Comparison of ENCODE assay signal across 9 mouse cellular contexts in genomic region chr7:44398570-44398969, GRCm38 (mm10). TPM values are rescaled to one million over a fixed set of nuclear protein-coding genes. Genes with fewer than 3 reads are reported as not detected.
DNase-seq lines count a peak whose midpoint lies in the region; ATAC-seq and TF ChIP-seq lines count a peak whose summit lies in the region.
"Had no signal": no experiment of that assay in that cellular context is flagged by ENCODE, and none has a peak within 500 bp of the region (broad histone marks: within the 10 kb centered on the region; RNA-seq: fewer than 3 reads in every experiment).

No protein-coding gene starts in this region.

- H3K4me2 ChIP-seq in hindbrain, embryonic 14.5 days (replicated peaks), result no peak overlapping the region
- H3K4me2 ChIP-seq in midbrain, postnatal 0 days (ENCODE audit: low read depth, low read length, poor library complexity, severe bottlenecking), result no peak overlapping the region

- 0 out of 2 replicates have a peak overlapping the region, but pooled peaks have one; percentile 4 for H3K9ac ChIP-seq in hindbrain, embryonic 14.5 days
- H3K9ac ChIP-seq in midbrain, postnatal 0 days (replicated peaks; ENCODE audit: low read length, poor library complexity, severe bottlenecking), result no peak overlapping the region

- H3K4me3 ChIP-seq in bone marrow macrophage, adult 2 months (ENCODE audit: insufficient read depth, low read length), result no peak overlapping the region
- H3K4me3 ChIP-seq in embryonic fibroblast, embryonic 13.5 days (ENCODE audit: insufficient read depth, low read length), result no peak overlapping the region
- H3K4me3 ChIP-seq in hindbrain, embryonic 14.5 days (replicated peaks; ENCODE audit: low read length), result no peak overlapping the region
- H3K4me3 ChIP-seq in midbrain, postnatal 0 days (ENCODE audit: low read depth, low read length), result no peak overlapping the region
- H3K4me3 ChIP-seq in thymus, adult 2 months (ENCODE audit: control insufficient read depth, insufficient read depth, low read length), result no peak overlapping the region
- H3K4me3 ChIP-seq: myocyte had no signal

- WGBS in hindbrain, embryonic 14.5 days, result 21% methylated on average over 3 of the region's 3 CpGs
- WGBS in midbrain, postnatal 0 days, result 14% methylated on average over 3 of the region's 3 CpGs
- 14% methylated on average over 3 of the region's 3 CpGs for WGBS in thymus, adult 2 months

- H3K4me1 ChIP-seq in bone marrow macrophage, adult 2 months (ENCODE audit: control insufficient read depth, insufficient read depth, low read length), result peaks cover 9% of the 10 kb centered on the region
- H3K4me1 ChIP-seq in embryonic fibroblast, embryonic 13.5 days (ENCODE audit: control insufficient read depth, insufficient read depth, low read length), result no peaks in the 10 kb centered on the region
- no peaks in the 10 kb centered on the region for H3K4me1 ChIP-seq in hindbrain, embryonic 14.5 days (replicated peaks; ENCODE audit: control insufficient read depth, insufficient read depth, low read length)
- H3K4me1 ChIP-seq in midbrain, postnatal 0 days (ENCODE audit: insufficient read depth, low read length), result no peaks in the 10 kb centered on the region
- no peaks in the 10 kb centered on the region for H3K4me1 ChIP-seq in thymus, adult 2 months (replicated peaks; ENCODE audit: control insufficient read depth, insufficient read depth, low read length)

- DNase-seq in ovary, postnatal 36 days (ENCODE audit: low spot score), result peak; percentile 24
- no peak for DNase-seq in ovary, adult 18-20 months (ENCODE audit: low spot score)
- peak; percentile 68 for DNase-seq in hindbrain, embryonic 14.5 days (ENCODE audit: low spot score)
- DNase-seq in liver, result peak; percentile 73
- DNase-seq in midbrain, postnatal 0 days (ENCODE audit: low spot score), result peak; percentile 61
- peak; percentile 70 for DNase-seq in thymus, adult 2 months

- H3K27ac ChIP-seq in bone marrow macrophage, adult 2 months (ENCODE audit: insufficient read depth, low read depth, low read length), result no peak overlapping the region
- H3K27ac ChIP-seq in embryonic fibroblast, embryonic 13.5 days (ENCODE audit: insufficient read depth, low read length), result no peak overlapping the region
- no peak overlapping the region for H3K27ac ChIP-seq in hindbrain, embryonic 14.5 days
- H3K27ac ChIP-seq in midbrain, postnatal 0 days (ENCODE audit: low read depth, low read length), result no peak overlapping the region
- H3K27ac ChIP-seq in thymus, adult 2 months (ENCODE audit: control insufficient read depth, insufficient read depth, low read length), result no peak overlapping the region

- peak; percentile 53 for TF ChIP-seq CTCF in bone marrow macrophage, adult 2 months (IDR thresholded peaks at IDR 0.05; ENCODE audit: low read depth, low read length)
- TF ChIP-seq CTCF in embryonic fibroblast, embryonic 13.5 days (IDR thresholded peaks at IDR 0.05; ENCODE audit: borderline replicate concordance, insufficient read depth, low read length), result peak; percentile 40; the same call in 1 of the 2 replicates
- peak; percentile 79 for TF ChIP-seq CTCF in midbrain, postnatal 0 days (IDR thresholded peaks at IDR 0.05)
- 0 out of 2 replicates have a peak, but pooled peaks have one; percentile 29 for TF ChIP-seq CTCF in thymus, adult 2 months (IDR thresholded peaks at IDR 0.05; ENCODE audit: borderline replicate concordance, control insufficient read depth, extremely low read depth, insufficient read depth, low read length, poor library complexity)

- ATAC-seq in hindbrain, embryonic 14.5 days (ENCODE audit: low FRiP score), result peak; percentile 54
- ATAC-seq in midbrain, postnatal 0 days (ENCODE audit: low FRiP score), result peak; percentile 48

- H3K9me3 ChIP-seq in hindbrain, embryonic 14.5 days (ENCODE audit: control insufficient read depth, low read length), result no peaks in the 10 kb centered on the region
- H3K9me3 ChIP-seq in midbrain, postnatal 0 days (ENCODE audit: low read length), result no peaks in the 10 kb centered on the region

- no peaks in the 10 kb centered on the region for H3K36me3 ChIP-seq in hindbrain, embryonic 14.5 days (replicated peaks; ENCODE audit: control insufficient read depth, insufficient read depth)
- peaks cover 20% of the 10 kb centered on the region for H3K36me3 ChIP-seq in midbrain, postnatal 0 days (ENCODE audit: insufficient read depth, low read length)
- no peaks in the 10 kb centered on the region for H3K36me3 ChIP-seq in thymus, adult 2 months (ENCODE audit: control insufficient read depth, insufficient read depth, low read length)

- no peak for TF ChIP-seq POLR2A in bone marrow macrophage, adult 2 months (IDR thresholded peaks at IDR 0.05; ENCODE audit: borderline replicate concordance, low read depth, low read length)
- no peak for TF ChIP-seq POLR2A in embryonic fibroblast, embryonic 13.5 days (IDR thresholded peaks at IDR 0.05; ENCODE audit: low read depth, low read length)
- no peak for TF ChIP-seq POLR2A in thymus, adult 2 months (IDR thresholded peaks at IDR 0.05; ENCODE audit: control insufficient read depth, extremely low read depth, insufficient read depth, low read length, poor library complexity)

- no peaks in the 10 kb centered on the region for H3K27me3 ChIP-seq in hindbrain, embryonic 14.5 days (ENCODE audit: control insufficient read depth, insufficient read depth, low read length)
- H3K27me3 ChIP-seq in midbrain, postnatal 0 days (ENCODE audit: insufficient read depth, low read length), result no peaks in the 10 kb centered on the region
- no peaks in the 10 kb centered on the region for H3K27me3 ChIP-seq in thymus, adult 2 months (ENCODE audit: control insufficient read depth, insufficient read depth, low read length)

RNA-seq across cellular contexts. Expression of gene 1700008O03Rik, which starts 12.9 kb away (rescaled TPM):
- 1.2 TPM in 1 of 2 replicates, not detected in the other for polyA plus RNA-seq in bone marrow macrophage, adult 2 months (2012; ENCODE audit: insufficient read depth, insufficient read length, missing spikeins)
- polyA plus RNA-seq in embryonic fibroblast, embryonic 13.5 days (2011; ENCODE audit: insufficient read length, low read depth, missing spikeins), result not detected in 2 replicates
- 2.1 and 2.8 TPM in 2 replicates for polyA plus RNA-seq in hindbrain, embryonic 14.5 days (2014; fragmentation: Nextera tagmentation; extraction: Ambion mirVana)
- 0.38 and 1.4 TPM in 2 replicates for total RNA-seq in midbrain, postnatal 0 days (2014; rRNA removed)
- polyA plus RNA-seq in midbrain, postnatal 0 days (2015; fragmentation: Nextera tagmentation; extraction: Ambion mirVana), result 3.8 and 5.2 TPM in 2 replicates
- polyA plus RNA-seq in thymus, adult 2 months (2012; rRNA removed), result 1.8 and 2.1 TPM in 2 replicates
- polyA plus RNA-seq: myocyte had no signal

RNA-seq across cellular contexts. Expression of gene Syt3, which starts 14.7 kb away (rescaled TPM):
- 0.62 and 0.89 TPM in 2 replicates for polyA plus RNA-seq in bone marrow macrophage, adult 2 months (2012; ENCODE audit: insufficient read depth, insufficient read length, missing spikeins)
- polyA plus RNA-seq in embryonic fibroblast, embryonic 13.5 days (2011; ENCODE audit: insufficient read length, low read depth, missing spikeins), result 0.18 and 0.25 TPM in 2 replicates
- polyA plus RNA-seq in hindbrain, embryonic 14.5 days (2014; fragmentation: Nextera tagmentation; extraction: Ambion mirVana), result 61.8 and 70.8 TPM in 2 replicates
- total RNA-seq in midbrain, postnatal 0 days (2014; rRNA removed), result 119 and 144 TPM in 2 replicates
- polyA plus RNA-seq in midbrain, postnatal 0 days (2015; fragmentation: Nextera tagmentation; extraction: Ambion mirVana), result 88.4 and 96.7 TPM in 2 replicates
- 2.5 and 2.7 TPM in 2 replicates for polyA plus RNA-seq in thymus, adult 2 months (2012; rRNA removed)
- polyA plus RNA-seq: myocyte had no signal

RNA-seq across cellular contexts. Expression of gene Lrrc4b, which starts 30.2 kb away (rescaled TPM):
- not detected in 2 replicates for polyA plus RNA-seq in bone marrow macrophage, adult 2 months (2012; ENCODE audit: insufficient read depth, insufficient read length, missing spikeins)
- polyA plus RNA-seq in embryonic fibroblast, embryonic 13.5 days (2011; ENCODE audit: insufficient read length, low read depth, missing spikeins), result 0.32 TPM in 1 of 2 replicates, not detected in the other
- polyA plus RNA-seq in hindbrain, embryonic 14.5 days (2014; fragmentation: Nextera tagmentation; extraction: Ambion mirVana), result 26.4 and 26.5 TPM in 2 replicates
- total RNA-seq in midbrain, postnatal 0 days (2014; rRNA removed), result 589 and 657 TPM in 2 replicates
- polyA plus RNA-seq in midbrain, postnatal 0 days (2015; fragmentation: Nextera tagmentation; extraction: Ambion mirVana), result 24.2 and 26.9 TPM in 2 replicates
- 0.84 and 1.4 TPM in 2 replicates for polyA plus RNA-seq in thymus, adult 2 months (2012; rRNA removed)
- polyA plus RNA-seq: myocyte had no signal

Comparison
In these comparisons a context has a peak if more than half of its experiments do, and no peak if none do; other contexts are left out.
1. CTCF ChIP-seq: peak in every context shown above with its lines; median percentile 79 in midbrain, postnatal 0 days; 53 in bone marrow macrophage, adult 2 months; 40 in embryonic fibroblast, embryonic 13.5 days; 29 in thymus, adult 2 months.
2. RNA of gene Syt3, which starts 14.7 kb away (polyA plus RNA-seq): 88.4 to 96.7 TPM in midbrain, postnatal 0 days and 61.8 to 70.8 TPM in hindbrain, embryonic 14.5 days; 2.5 to 2.7 TPM in thymus, adult 2 months, 0.62 to 0.89 TPM in bone marrow macrophage, adult 2 months and 0.18 to 0.25 TPM in embryonic fibroblast, embryonic 13.5 days; every median in the first group is over 10 times any median in the second.
3. RNA of gene Lrrc4b, which starts 30.2 kb away (polyA plus RNA-seq): 24.2 to 26.9 TPM in midbrain, postnatal 0 days and 26.4 to 26.5 TPM in hindbrain, embryonic 14.5 days; 0.84 to 1.4 TPM in thymus, adult 2 months, 0.32 TPM in embryonic fibroblast, embryonic 13.5 days and not detected in bone marrow macrophage, adult 2 months; every median in the first group is over 10 times any median in the second.